Mouse (Mus musculus) forebrain, embryonic 15.5 days (tissue): Measurements from ENCODE around the gene Fabp3. TPM values are rescaled to one million over a fixed set of nuclear protein-coding genes. Genes with fewer than 3 reads are reported as not detected.

Experiments
- ATAC-seq: fragments of 200-750 bp; cut with Nextera tagmentation; replicated peaks from 2 replicates; pipeline ENCODE4 v1.8.0; 2017; ENCODE audit warnings: mild to moderate bottlenecking, moderate TSS enrichment, moderate library complexity
- H3K27ac ChIP-seq: fragments of 300-500 bp; sonication (generic); replicated peaks from 2 replicates; pipeline ENCODE4 v1.5.1; 2015; ENCODE audit warnings: mild to moderate bottlenecking, inconsistent platforms
- H3K27me3 ChIP-seq: fragments of 300-500 bp; sonication (generic); 2 replicates; pipeline ENCODE4 v1.6.1; 2015; ENCODE audit warnings: inconsistent platforms
- H3K36me3 ChIP-seq: fragments of 300-500 bp; sonication (generic); 2 replicates; pipeline ENCODE4 v1.6.1; 2015; ENCODE audit warnings: mild to moderate bottlenecking, inconsistent platforms
- H3K4me1 ChIP-seq: fragments of 300-500 bp; sonication (generic); 2 replicates; pipeline ENCODE4 v1.6.1; 2015; ENCODE audit warnings: inconsistent platforms
- H3K4me2 ChIP-seq: fragments of 300-500 bp; sonication (generic); replicated peaks from 2 replicates; pipeline ENCODE4 v1.6.1; 2015; ENCODE audit warnings: mild to moderate bottlenecking, inconsistent platforms
- H3K4me3 ChIP-seq: fragments of 300-500 bp; sonication (generic); 2 replicates; pipeline ENCODE4 v1.5.1; 2015; ENCODE audit warnings: mild to moderate bottlenecking, inconsistent platforms
- H3K9ac ChIP-seq: fragments of 300-500 bp; sonication (generic); replicated peaks from 2 replicates; pipeline ENCODE4 v1.6.1; 2015; ENCODE audit warnings: mild to moderate bottlenecking, inconsistent platforms
- H3K9me3 ChIP-seq: fragments of 300-500 bp; sonication (generic); 2 replicates; pipeline ENCODE4 v1.6.1; 2016; ENCODE audit warnings: inconsistent platforms
- WGBS: fragments of 180-500 bp; shearing (Covaris S2); methylation state at CpG from one replicate; pipeline ENCODE4 v1.1.7; 2015; ENCODE audit warnings: mixed read lengths; 5-methylcytosine and 5-hydroxymethylcytosine counted together
- polyA plus RNA-seq: library from polyadenylated mRNA; unstranded; fragments of >200 nt; fragmentation: Nextera tagmentation; extraction: Ambion mirVana; gene quantifications from 2 replicates; pipeline ENCODE4 v1.2.1, GENCODE M21; 2015

The Fabp3 gene
- polyA plus RNA-seq, 1 experiment from 2014 or later: 102 TPM

GRCm38 (mm10) chr4:130275016-130275822 is 33.2 kb upstream of the Fabp3 start:
- Histone ChIP-seq H3K9ac (peak overlapping the region; percentile 99), H3K4me1 (peaks cover 39% of the 10 kb centered on the region), H3K36me3 (no peaks in the 10 kb centered on the region), H3K4me3 (peak overlapping the region; percentile 94), H3K27ac (peak overlapping the region; percentile 98), H3K9me3 (no peaks in the 10 kb centered on the region), H3K27me3 (no peaks in the 10 kb centered on the region), H3K4me2 (peak overlapping the region; percentile 70)
- peak; percentile 47 for ATAC-seq
- 1% methylated on average over 59 of the region's 62 CpGs for WGBS

- ATAC-seq: no peak
- Histone ChIP-seq H3K9ac (peak overlapping the region; percentile 99), H3K4me1 (peaks cover 35% of the 10 kb centered on the region), H3K4me2 (peak overlapping the region; percentile 70), H3K27ac (peak overlapping the region; percentile 98; the same call in 1 of the 2 replicates), H3K9me3 (no peaks in the 10 kb centered on the region), H3K27me3 (no peaks in the 10 kb centered on the region), H3K4me3 (peak overlapping the region; percentile 94), H3K36me3 (no peaks in the 10 kb centered on the region)
- 33% methylated on average over 5 of the region's 5 CpGs for WGBS
These were observed 32.6 kb upstream of the Fabp3 start for GRCm38 (mm10) chr4:130275823-130276105.

- Histone ChIP-seq H3K27me3 (no peaks in the 10 kb centered on the region), H3K4me3 (no peak overlapping the region), H3K27ac (no peak overlapping the region), H3K4me1 (peaks cover 30% of the 10 kb centered on the region), H3K9ac (no peak overlapping the region), H3K4me2 (no peak overlapping the region), H3K9me3 (no peaks in the 10 kb centered on the region), H3K36me3 (no peaks in the 10 kb centered on the region)
- WGBS: 79% methylated on average over 7 of the region's 7 CpGs
- ATAC-seq: no peak
These were observed 31.7 kb upstream of the Fabp3 start for GRCm38 (mm10) chr4:130276573-130277176.

- ATAC-seq: no peak
- Histone ChIP-seq H3K27ac (no peak within 1 kb of the TSS), H3K4me3 (no peak within 1 kb of the TSS), H3K9me3 (no peaks in the 10 kb centered on the region), H3K36me3 (no peaks in the 10 kb centered on the region), H3K27me3 (no peaks in the 10 kb centered on the region), H3K4me2 (no peak within 1 kb of the TSS), H3K9ac (no peak within 1 kb of the TSS), H3K4me1 (peaks cover 8% of the 10 kb centered on the region)
- 70% methylated on average over 2 of the region's 2 CpGs for WGBS
These were observed 29.3 kb upstream of the Fabp3 start, which contains the start of gene Serinc2 for GRCm38 (mm10) chr4:130279105-130279504. Gene Serinc2 (minus strand): TSS chr4:130279205.

- WGBS: 85% methylated on average over 5 of the region's 5 CpGs
- H3K36me3 ChIP-seq: no peaks in the 10 kb centered on the region
- no peak overlapping the region for H3K9ac ChIP-seq
- no peaks in the 10 kb centered on the region for H3K9me3 ChIP-seq
- H3K27me3 ChIP-seq: no peaks in the 10 kb centered on the region
- no peak overlapping the region for H3K27ac ChIP-seq
- no peak overlapping the region for H3K4me3 ChIP-seq
- H3K4me1 ChIP-seq: no peaks in the 10 kb centered on the region
- ATAC-seq: no peak
- no peak overlapping the region for H3K4me2 ChIP-seq
These were observed 25.5 kb upstream of the Fabp3 start for GRCm38 (mm10) chr4:130282856-130283255.

- H3K4me2 ChIP-seq: no peak overlapping the region
- no peak for ATAC-seq
- no peaks in the 10 kb centered on the region for H3K4me1 ChIP-seq
- 87% methylated on average over 9 of the region's 9 CpGs for WGBS
- no peaks in the 10 kb centered on the region for H3K27me3 ChIP-seq
- no peaks in the 10 kb centered on the region for H3K36me3 ChIP-seq
- no peak overlapping the region for H3K9ac ChIP-seq
- H3K4me3 ChIP-seq: no peak overlapping the region
- H3K27ac ChIP-seq: no peak overlapping the region
- H3K9me3 ChIP-seq: no peaks in the 10 kb centered on the region
These were observed 24.6 kb upstream of the Fabp3 start for GRCm38 (mm10) chr4:130283826-130284225.

GRCm38 (mm10) chr4:130286531-130286930 is 21.9 kb upstream of the Fabp3 start:
- no peaks in the 10 kb centered on the region for H3K4me1 ChIP-seq
- ATAC-seq: no peak
- WGBS: 57% methylated on average over 3 of the region's 3 CpGs

GRCm38 (mm10) chr4:130289824-130290223 is 18.6 kb upstream of the Fabp3 start:
- 85% methylated on average over 3 of the region's 3 CpGs for whole genome bisulfite sequencing
- no peak for ATAC-seq
- Histone ChIP-seq H3K9me3 (no peaks in the 10 kb centered on the region), H3K4me2 (no peak overlapping the region), H3K27me3 (no peaks in the 10 kb centered on the region), H3K4me3 (no peak overlapping the region), H3K4me1 (no peaks in the 10 kb centered on the region), H3K27ac (no peak overlapping the region), H3K9ac (no peak overlapping the region), H3K36me3 (no peaks in the 10 kb centered on the region)

More at GRCm38 (mm10) chr4:130286531-130286930, 21.9 kb upstream of the Fabp3 start:
- Histone ChIP-seq H3K9me3 (no peaks in the 10 kb centered on the region), H3K27me3 (no peaks in the 10 kb centered on the region), H3K4me3 (no peak overlapping the region), H3K27ac (no peak overlapping the region), H3K9ac (no peak overlapping the region), H3K4me2 (no peak overlapping the region), H3K36me3 (no peaks in the 10 kb centered on the region)

GRCm38 (mm10) chr4:130292271-130292670 is 16.1 kb upstream of the Fabp3 start:
- no peaks in the 10 kb centered on the region for H3K36me3 ChIP-seq
- no peak overlapping the region for H3K9ac ChIP-seq
- no peak overlapping the region for H3K4me3 ChIP-seq
- H3K4me1 ChIP-seq: no peaks in the 10 kb centered on the region
- peak; percentile 63; the same call in 1 of the 2 replicates for ATAC-seq
- H3K27ac ChIP-seq: no peak overlapping the region
- no peaks in the 10 kb centered on the region for H3K27me3 ChIP-seq
- no peaks in the 10 kb centered on the region for H3K9me3 ChIP-seq
- no peak overlapping the region for H3K4me2 ChIP-seq
- WGBS: 2% methylated on average over 4 of the region's 4 CpGs

- no peak for ATAC-seq
- Histone ChIP-seq H3K9me3 (no peaks in the 10 kb centered on the region), H3K9ac (no peak overlapping the region), H3K4me1 (no peaks in the 10 kb centered on the region), H3K27ac (no peak overlapping the region), H3K4me2 (no peak overlapping the region), H3K27me3 (no peaks in the 10 kb centered on the region), H3K4me3 (no peak overlapping the region), H3K36me3 (no peaks in the 10 kb centered on the region)
- WGBS: 87% methylated on average over 8 of the region's 8 CpGs
These were observed 13.9 kb upstream of the Fabp3 start for GRCm38 (mm10) chr4:130294513-130294912.

GRCm38 (mm10) chr4:130295047-130295745 is 13.2 kb upstream of the Fabp3 start:
- ATAC-seq: no peak
- H3K4me2 ChIP-seq: no peak overlapping the region
- no peak overlapping the region for H3K4me3 ChIP-seq
- 50% methylated on average over 23 of the region's 23 CpGs for WGBS
- H3K9me3 ChIP-seq: no peaks in the 10 kb centered on the region
- H3K36me3 ChIP-seq: no peaks in the 10 kb centered on the region
- H3K27ac ChIP-seq: no peak overlapping the region
- H3K9ac ChIP-seq: no peak overlapping the region
- no peaks in the 10 kb centered on the region for H3K4me1 ChIP-seq
- H3K27me3 ChIP-seq: no peaks in the 10 kb centered on the region

- WGBS: 86% methylated on average over 13 of the region's 13 CpGs
- no peak overlapping the region for H3K9ac ChIP-seq
- H3K9me3 ChIP-seq: no peaks in the 10 kb centered on the region
- no peaks in the 10 kb centered on the region for H3K4me1 ChIP-seq
- no peak overlapping the region for H3K4me3 ChIP-seq
- no peak overlapping the region for H3K4me2 ChIP-seq
- H3K36me3 ChIP-seq: no peaks in the 10 kb centered on the region
- H3K27me3 ChIP-seq: no peaks in the 10 kb centered on the region
- ATAC-seq: no peak
- no peak overlapping the region for H3K27ac ChIP-seq
These were observed 12.0 kb upstream of the Fabp3 start for GRCm38 (mm10) chr4:130296243-130296965.
